Mouse (Mus musculus) kidney, postnatal 0 days (tissue): Measurements from ENCODE around the gene Gm5142. TPM values are rescaled to one million over a fixed set of nuclear protein-coding genes. Genes with fewer than 3 reads are reported as not detected.

Experiments
- ATAC-seq: fragments of 200-750 bp; cut with Nextera tagmentation; replicated peaks from 2 replicates; pipeline ENCODE4 v1.8.0; 2017; ENCODE audit warnings: low read depth, moderate number of reproducible peaks, moderate TSS enrichment, moderate library complexity; ENCODE audit not compliant: low FRiP score
- DNase-seq: peaks from one replicate; pipeline ENCODE4 v3.0.0-alpha.2; 2016; ENCODE audit warnings: low spot score
- H3K27ac ChIP-seq: fragments of 300-500 bp; sonication (generic); 2 replicates; pipeline ENCODE4 v1.5.1; 2014; ENCODE audit warnings: mild to moderate bottlenecking
- H3K27me3 ChIP-seq: fragments of 300-500 bp; sonication (generic); 2 replicates; pipeline ENCODE4 v1.6.1; 2014; ENCODE audit warnings: low read length, mixed read lengths; ENCODE audit not compliant: insufficient read depth
- H3K36me3 ChIP-seq: fragments of 300-500 bp; sonication (generic); 2 replicates; pipeline ENCODE4 v1.6.1; 2014; ENCODE audit warnings: low read length, mixed read lengths; ENCODE audit not compliant: insufficient read depth
- H3K4me1 ChIP-seq: fragments of 300-500 bp; sonication (generic); replicated peaks from 2 replicates; pipeline ENCODE4 v1.6.1; 2014; ENCODE audit warnings: antibody characterized with exemption, low read length, mixed read lengths; ENCODE audit not compliant: insufficient read depth
- H3K4me2 ChIP-seq: fragments of 300-500 bp; sonication (generic); 2 replicates; pipeline ENCODE4 v1.6.1; 2014; ENCODE audit warnings: mild to moderate bottlenecking, low read length, moderate library complexity, mixed read lengths
- H3K4me3 ChIP-seq: fragments of 300-500 bp; sonication (generic); replicated peaks from 2 replicates; pipeline ENCODE4 v1.5.1; 2014; ENCODE audit warnings: low read depth, low read length
- H3K9ac ChIP-seq: fragments of 300-500 bp; sonication (generic); 2 replicates; pipeline ENCODE4 v1.6.1; 2014; ENCODE audit warnings: low read depth, low read length
- H3K9me3 ChIP-seq: fragments of 300-500 bp; sonication (generic); replicated peaks from 2 replicates; pipeline ENCODE4 v1.6.1; 2016; ENCODE audit warnings: low read length, inconsistent platforms, mixed read lengths
- CTCF ChIP-seq: IDR thresholded peaks from 2 replicates; pipeline ENCODE4 v1.5.1; 2016; ENCODE audit warnings: antibody characterized with exemption, low read depth, mild to moderate bottlenecking, moderate library complexity
- WGBS: fragments of 180-500 bp; shearing (Covaris S2); extraction: QIAGEN DNeasy Blood & Tissue Kit; methylation state at CpG from one replicate; pipeline ENCODE4 v1.1.7; 2014; 5-methylcytosine and 5-hydroxymethylcytosine counted together
- polyA plus RNA-seq: library from polyadenylated mRNA; unstranded; fragments of >200 nt; fragmentation: Nextera tagmentation; extraction: Ambion mirVana; gene quantifications from 2 replicates; pipeline ENCODE4 v1.2.1, GENCODE M21; 2015

The Gm5142 gene
- polyA plus RNA-seq: not detected in 2 replicates

DNA sequence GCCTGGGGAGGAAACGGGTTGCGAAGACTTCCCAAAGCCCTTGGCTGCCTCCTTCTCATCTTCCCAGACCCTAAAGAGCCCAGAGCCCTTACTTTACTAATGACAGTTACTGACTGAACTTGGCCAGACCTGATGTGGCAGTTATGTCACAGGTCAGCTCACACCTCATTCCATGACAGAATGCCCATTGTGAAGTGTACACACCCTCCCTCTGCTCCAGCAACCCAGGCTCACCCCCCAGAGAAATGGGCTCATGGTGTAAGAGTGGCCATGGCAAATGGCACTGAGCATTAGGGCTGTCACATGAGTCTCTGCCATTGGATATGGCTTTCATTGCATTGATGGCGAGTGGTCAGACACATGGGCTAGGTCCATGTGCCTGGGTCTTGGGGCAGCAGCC lies at the start of gene Gm5142:
Gm5142 (minus strand) TSS at position 101 of the 400 bp plus-strand sequence.
- ATAC-seq (no peak), DNase-seq (no peak)
- Histone ChIP-seq H3K4me3 (no peak within 1 kb of the TSS), H3K9me3 (no peaks in the 10 kb centered on the region), H3K27ac (no peak within 1 kb of the TSS), H3K9ac (no peak within 1 kb of the TSS), H3K4me1 (no peaks in the 10 kb centered on the region), H3K27me3 (no peaks in the 10 kb centered on the region), H3K4me2 (no peak within 1 kb of the TSS), H3K36me3 (no peaks in the 10 kb centered on the region)
- 88% methylated on average over 3 of the region's 3 CpGs for WGBS
- TF ChIP-seq CTCF: no peak

DNA sequence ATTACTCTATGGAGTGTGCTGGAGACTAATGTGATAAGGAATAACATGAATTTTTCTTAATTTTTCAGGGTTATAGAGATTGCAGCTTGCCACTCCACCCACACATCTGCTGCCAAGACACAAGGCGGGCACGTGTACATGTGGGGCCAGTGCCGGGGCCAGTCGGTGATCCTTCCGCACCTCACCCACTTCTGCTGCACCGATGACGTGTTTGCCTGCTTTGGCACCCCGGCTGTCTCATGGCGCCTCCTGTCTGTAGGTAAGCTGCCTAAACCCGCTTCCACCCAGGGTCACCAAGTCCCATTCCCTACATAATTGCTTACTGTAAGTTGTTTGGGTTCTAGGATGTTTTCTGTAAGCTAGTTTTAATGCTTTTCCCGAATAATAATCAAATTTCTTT lies 47.7 kb upstream of the Gm5142 start:
- no peak for TF ChIP-seq CTCF
- Histone ChIP-seq H3K4me2 (no peak overlapping the region), H3K27ac (no peak overlapping the region), H3K36me3 (peaks cover 64% of the 10 kb centered on the region), H3K27me3 (no peaks in the 10 kb centered on the region), H3K9ac (no peak overlapping the region), H3K4me3 (no peak overlapping the region), H3K9me3 (no peaks in the 10 kb centered on the region), H3K4me1 (no peaks in the 10 kb centered on the region)
- ATAC-seq: no peak
- DNase-seq: no peak
- 95% methylated on average over 11 of the region's 11 CpGs for WGBS

DNA sequence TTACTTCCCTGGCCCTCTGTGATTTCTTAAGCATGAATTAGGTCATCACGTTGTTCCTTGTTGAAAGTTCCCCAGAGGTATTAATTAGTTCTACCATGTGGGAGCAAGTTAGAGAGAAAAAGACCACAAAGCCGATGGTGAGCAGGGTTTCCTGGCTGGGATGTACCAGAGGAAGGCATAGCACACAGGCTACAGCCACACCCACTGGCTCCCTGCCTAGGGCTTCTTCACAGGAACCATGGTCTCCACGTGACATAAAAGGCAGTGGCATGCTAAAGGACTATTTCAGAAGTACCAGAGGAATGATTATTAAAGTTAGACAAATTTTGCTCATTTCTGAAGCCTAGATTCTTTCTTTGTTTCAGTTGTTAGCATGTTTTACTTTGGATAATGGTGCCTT lies 40.7 kb upstream of the Gm5142 start:
- peaks cover 28% of the 10 kb centered on the region for H3K36me3 ChIP-seq
- no peak overlapping the region for H3K4me3 ChIP-seq
- H3K27ac ChIP-seq: no peak overlapping the region
- no peak for DNase-seq
- no peaks in the 10 kb centered on the region for H3K4me1 ChIP-seq
- no peaks in the 10 kb centered on the region for H3K9me3 ChIP-seq
- ATAC-seq: no peak
- WGBS: 78% methylated on average over 3 of the region's 3 CpGs
- no peaks in the 10 kb centered on the region for H3K27me3 ChIP-seq
- no peak for TF ChIP-seq CTCF
- H3K4me2 ChIP-seq: no peak overlapping the region
- no peak overlapping the region for H3K9ac ChIP-seq

DNA sequence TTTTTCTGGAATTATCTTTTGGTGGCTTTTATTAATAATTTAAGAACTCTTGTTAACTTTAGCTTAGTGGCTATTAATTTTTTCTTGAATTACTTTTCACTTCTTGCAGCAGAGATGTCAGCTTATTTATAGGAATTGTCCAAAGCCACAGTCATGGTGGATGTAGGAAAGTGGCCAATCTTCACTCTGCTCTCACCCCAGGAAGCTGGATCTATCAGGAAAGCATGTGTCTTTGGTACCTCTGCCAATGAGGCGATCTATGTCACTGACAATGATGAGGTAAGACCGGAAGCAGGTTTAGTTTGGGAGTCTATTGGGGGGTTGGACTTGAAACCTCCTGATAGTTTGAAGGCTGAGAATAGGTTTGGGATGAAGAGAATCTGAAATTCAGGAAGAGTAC lies 31.3 kb upstream of the Gm5142 start:
- Histone ChIP-seq H3K4me3 (no peak overlapping the region), H3K4me1 (no peaks in the 10 kb centered on the region), H3K9me3 (no peaks in the 10 kb centered on the region), H3K9ac (no peak overlapping the region), H3K27me3 (no peaks in the 10 kb centered on the region), H3K27ac (no peak overlapping the region), H3K4me2 (no peak overlapping the region), H3K36me3 (peaks cover 6% of the 10 kb centered on the region; the same call in 1 of the 2 replicates)
- ATAC-seq (no peak), DNase-seq (no peak)
- WGBS: 98% methylated on average over 2 of the region's 2 CpGs
- no peak for TF ChIP-seq CTCF

DNA sequence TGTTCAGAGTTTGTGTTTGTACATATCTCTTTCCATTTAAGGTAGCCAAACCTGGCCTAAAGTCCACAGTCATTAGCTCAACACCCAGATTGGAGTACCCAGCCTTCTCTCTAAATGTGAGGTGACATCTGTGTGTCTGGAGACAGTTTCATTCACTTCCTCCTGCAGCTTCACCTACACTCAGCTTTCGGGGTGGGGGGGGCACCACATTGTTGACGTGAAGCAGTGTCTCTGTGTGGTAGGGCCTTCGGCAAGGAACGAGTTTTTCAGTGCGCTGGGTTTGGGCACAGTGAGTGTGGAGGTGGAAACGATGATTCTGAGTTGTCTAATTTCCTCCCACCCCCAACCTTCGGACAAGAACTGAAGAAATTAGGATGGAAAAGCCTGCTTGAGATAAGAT lies 30.5 kb upstream of the Gm5142 start:
- DNase-seq: no peak
- H3K4me3 ChIP-seq: no peak overlapping the region
- 75% methylated on average over 7 of the region's 7 CpGs for WGBS
- no peaks in the 10 kb centered on the region for H3K9me3 ChIP-seq
- no peak overlapping the region for H3K9ac ChIP-seq
- no peak for TF ChIP-seq CTCF
- no peaks in the 10 kb centered on the region for H3K27me3 ChIP-seq
- H3K27ac ChIP-seq: no peak overlapping the region
- H3K36me3 ChIP-seq: peaks cover 6% of the 10 kb centered on the region; the same call in 1 of the 2 replicates
- no peak overlapping the region for H3K4me2 ChIP-seq
- no peaks in the 10 kb centered on the region for H3K4me1 ChIP-seq
- no peak for ATAC-seq

DNA sequence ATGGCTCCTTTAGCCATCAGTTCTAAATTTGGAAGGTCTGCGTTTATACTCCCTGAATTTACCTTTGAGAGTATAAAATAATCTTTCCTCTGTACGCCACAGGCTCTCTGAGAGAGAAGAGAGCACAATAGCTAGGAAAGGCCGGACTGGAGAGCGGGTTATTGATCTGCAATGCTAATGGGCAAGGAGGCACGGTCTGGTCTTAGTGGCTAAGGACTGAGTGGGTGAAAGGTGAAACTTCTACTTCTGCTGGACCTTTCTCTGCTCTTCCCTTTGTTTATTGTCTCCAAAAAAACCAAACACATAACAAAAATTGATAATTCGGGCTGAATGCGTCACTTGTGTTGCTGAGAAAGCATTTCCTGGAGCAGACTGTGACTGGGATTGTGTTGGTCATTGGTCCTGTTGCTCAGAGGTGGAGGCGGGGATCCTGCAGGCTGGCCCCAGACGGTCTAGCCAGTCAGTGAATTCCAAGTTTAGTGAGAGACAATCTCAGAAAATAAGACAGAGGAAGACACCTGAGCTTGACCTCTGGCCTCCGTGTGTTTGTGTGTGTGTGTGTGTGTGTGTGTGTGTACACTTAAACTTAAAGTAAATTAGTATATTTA lies 27.5 kb upstream of the Gm5142 start:
- TF ChIP-seq CTCF: no peak
- no peak overlapping the region for H3K27ac ChIP-seq
- H3K4me1 ChIP-seq: no peaks in the 10 kb centered on the region
- H3K36me3 ChIP-seq: peaks cover 6% of the 10 kb centered on the region; the same call in 1 of the 2 replicates
- ATAC-seq (no peak), DNase-seq (no peak)
- no peaks in the 10 kb centered on the region for H3K27me3 ChIP-seq
- no peak overlapping the region for H3K9ac ChIP-seq
- WGBS: 74% methylated on average over 10 of the region's 10 CpGs
- H3K4me3 ChIP-seq: no peak overlapping the region
- no peaks in the 10 kb centered on the region for H3K9me3 ChIP-seq
- no peak overlapping the region for H3K4me2 ChIP-seq

DNA sequence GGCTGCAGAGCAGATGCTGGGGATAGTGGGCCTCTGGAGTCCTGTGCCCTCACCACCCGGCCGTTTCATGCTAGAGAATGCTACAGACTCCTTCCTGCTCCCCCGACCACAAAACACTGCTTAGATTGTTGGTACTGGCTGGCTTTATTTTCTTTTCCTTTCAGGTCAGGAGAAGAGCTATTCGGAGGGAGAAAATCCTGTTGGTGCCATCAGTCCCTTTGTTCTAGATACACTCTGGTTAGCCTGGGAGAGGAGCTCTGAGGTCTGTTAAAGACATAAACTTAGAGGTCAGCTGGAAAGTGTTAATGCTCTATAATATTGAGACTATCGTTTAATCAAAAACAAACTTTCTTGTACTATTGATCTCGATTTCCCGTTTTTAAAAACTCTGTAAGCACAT lies 26.9 kb upstream of the Gm5142 start:
- peaks cover 6% of the 10 kb centered on the region; the same call in 1 of the 2 replicates for H3K36me3 ChIP-seq
- no peaks in the 10 kb centered on the region for H3K27me3 ChIP-seq
- H3K9me3 ChIP-seq: no peaks in the 10 kb centered on the region
- ATAC-seq (no peak), DNase-seq (no peak)
- no peak for TF ChIP-seq CTCF
- no peaks in the 10 kb centered on the region for H3K4me1 ChIP-seq
- H3K4me2 ChIP-seq: no peak overlapping the region
- no peak overlapping the region for H3K27ac ChIP-seq
- 41% methylated on average over 7 of the region's 7 CpGs for WGBS
- no peak overlapping the region for H3K4me3 ChIP-seq
- H3K9ac ChIP-seq: no peak overlapping the region
